Mouse (Mus musculus) testis, adult 2 months (tissue): ENCODE results near the gene Srpk3. TPM values are rescaled to one million over a fixed set of nuclear protein-coding genes. Genes with fewer than 3 reads are reported as not detected.
"Not testable (repeated sequence)": the region's sequence is repeated elsewhere in the genome, so short reads cannot be mapped to it uniquely, and the experiment has no call there.

Experiments
- H3K27ac ChIP-seq: fragments of 200-500 bp; 2 replicates; pipeline ENCODE4 v1.5.1; 2012; ENCODE audit warnings: low read depth, low read length; ENCODE audit not compliant: control insufficient read depth, insufficient read depth
- H3K27me3 ChIP-seq: fragments of 200-500 bp; 2 replicates; pipeline ENCODE4 v1.6.1; 2012; ENCODE audit warnings: mild to moderate bottlenecking, low read length, moderate library complexity; ENCODE audit not compliant: control insufficient read depth, insufficient read depth
- H3K36me3 ChIP-seq: fragments of 200-500 bp; 2 replicates; pipeline ENCODE4 v1.6.1; 2012; ENCODE audit warnings: mild to moderate bottlenecking, low read length; ENCODE audit not compliant: control insufficient read depth, insufficient read depth
- H3K4me1 ChIP-seq: fragments of 200-500 bp; 2 replicates; pipeline ENCODE4 v1.6.1; 2012; ENCODE audit warnings: low read length; ENCODE audit not compliant: control insufficient read depth, insufficient read depth
- H3K4me3 ChIP-seq: fragments of 200-500 bp; 2 replicates; pipeline ENCODE4 v1.5.1; 2012; ENCODE audit warnings: low read depth, mild to moderate bottlenecking, low read length, moderate library complexity, mixed read lengths; ENCODE audit not compliant: control insufficient read depth
- CTCF ChIP-seq: fragments of 200-500 bp; IDR thresholded peaks from 2 replicates; pipeline ENCODE4 v1.5.1; 2012; ENCODE audit warnings: low read depth, mild to moderate bottlenecking, inconsistent platforms, low read length, moderate library complexity; ENCODE audit not compliant: control insufficient read depth, insufficient read depth, insufficient replicate concordance
- POLR2A ChIP-seq: fragments of 200-500 bp; IDR thresholded peaks from 2 replicates; pipeline ENCODE4 v1.6.1; 2012; ENCODE audit warnings: low read depth, mild to moderate bottlenecking, inconsistent platforms, low read length, moderate library complexity; ENCODE audit not compliant: control insufficient read depth
- polyA plus RNA-seq: library from polyadenylated mRNA; depleted of rRNA; stranded (reverse); fragments of >200 nt; gene quantifications from 2 replicates; pipeline ENCODE4 v1.2.3, GENCODE M21; 2012; rRNA removed

The Srpk3 gene
- 0.36 and 0.64 TPM in 2 replicates for polyA plus RNA-seq

DNA sequence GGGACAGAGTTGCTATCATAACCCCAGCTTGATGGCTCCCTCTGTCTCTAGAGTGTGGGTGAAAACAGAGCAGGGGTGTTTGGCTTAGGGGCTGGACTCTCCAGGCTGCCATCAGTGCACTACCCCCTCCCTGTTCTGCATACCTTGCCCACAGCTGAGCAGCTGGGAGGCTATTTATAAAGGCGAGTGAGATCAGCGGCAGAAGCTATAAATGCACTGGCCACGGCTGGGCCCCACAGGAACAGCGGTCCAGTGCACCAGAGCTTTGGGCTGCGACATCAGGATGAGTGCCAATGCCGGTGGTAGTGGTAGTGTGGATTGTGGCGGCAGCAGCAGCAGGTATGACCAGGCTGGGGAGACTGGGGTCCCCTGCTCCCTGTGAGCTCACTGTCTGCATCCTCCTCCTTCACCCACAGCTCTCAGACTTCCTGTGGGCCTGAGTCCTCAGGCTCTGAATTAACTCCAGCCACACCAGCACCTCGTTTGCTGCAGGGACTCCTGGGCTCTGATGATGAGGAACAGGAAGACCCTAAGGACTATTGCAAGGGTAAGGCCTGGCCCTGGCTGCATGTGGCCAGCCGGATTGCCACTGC, at the start of gene Srpk3:
Srpk3 (plus strand) TSS at position 238 of the 593 bp plus-strand sequence.
- no peak for TF ChIP-seq POLR2A
- no peak for TF ChIP-seq CTCF
- no peaks in the 10 kb centered on the region for H3K36me3 ChIP-seq
- H3K4me1 ChIP-seq = no peaks in the 10 kb centered on the region
- H3K4me3 ChIP-seq = no peak within 1 kb of the TSS
- H3K27me3 ChIP-seq = no peaks in the 10 kb centered on the region
- H3K27ac ChIP-seq = no peak within 1 kb of the TSS

DNA sequence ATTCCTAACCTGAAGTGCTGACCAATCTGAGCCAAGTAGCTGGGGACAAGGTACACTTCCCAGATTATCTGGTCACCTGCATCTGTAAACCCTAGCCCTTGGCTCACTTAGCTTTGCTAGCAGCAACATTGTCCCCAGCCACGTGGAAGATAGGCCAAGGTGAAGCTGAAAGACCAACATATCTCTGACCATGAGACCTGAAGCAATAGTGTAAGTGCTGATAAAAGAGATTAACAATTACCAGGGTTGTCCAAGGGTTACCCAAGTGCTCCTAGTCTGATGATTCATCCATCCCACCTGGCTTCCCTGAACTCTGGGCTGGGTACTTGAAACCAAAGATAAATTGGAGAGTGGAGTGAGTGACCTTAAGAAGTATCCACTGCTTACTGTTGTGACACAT, 43.3 kb upstream of the Srpk3 start:
- TF ChIP-seq POLR2A = no peak
- no peak for TF ChIP-seq CTCF

GRCm38 (mm10) chrX:73738155-73738554, 36.0 kb upstream of the Srpk3 start:
- H3K36me3 ChIP-seq = no peaks in the 10 kb centered on the region
- TF ChIP-seq CTCF (no peak), POLR2A (no peak)
- no peak overlapping the region for H3K27ac ChIP-seq
- H3K27me3 ChIP-seq = no peaks in the 10 kb centered on the region
- no peaks in the 10 kb centered on the region for H3K4me1 ChIP-seq
- no peak overlapping the region for H3K4me3 ChIP-seq

More for the DNA sequence above, 43.3 kb upstream of the Srpk3 start:
- H3K4me3 ChIP-seq = no peak overlapping the region
- H3K4me1 ChIP-seq = no peaks in the 10 kb centered on the region
- no peaks in the 10 kb centered on the region for H3K27me3 ChIP-seq
- no peak overlapping the region for H3K27ac ChIP-seq
- H3K36me3 ChIP-seq = no peaks in the 10 kb centered on the region

GRCm38 (mm10) chrX:73739151-73739550, 35.1 kb upstream of the Srpk3 start:
- H3K4me1 ChIP-seq = no peaks in the 10 kb centered on the region
- no peak for TF ChIP-seq POLR2A
- no peak overlapping the region for H3K4me3 ChIP-seq
- no peaks in the 10 kb centered on the region for H3K27me3 ChIP-seq
- H3K27ac ChIP-seq = no peak overlapping the region
- no peaks in the 10 kb centered on the region for H3K36me3 ChIP-seq

DNA sequence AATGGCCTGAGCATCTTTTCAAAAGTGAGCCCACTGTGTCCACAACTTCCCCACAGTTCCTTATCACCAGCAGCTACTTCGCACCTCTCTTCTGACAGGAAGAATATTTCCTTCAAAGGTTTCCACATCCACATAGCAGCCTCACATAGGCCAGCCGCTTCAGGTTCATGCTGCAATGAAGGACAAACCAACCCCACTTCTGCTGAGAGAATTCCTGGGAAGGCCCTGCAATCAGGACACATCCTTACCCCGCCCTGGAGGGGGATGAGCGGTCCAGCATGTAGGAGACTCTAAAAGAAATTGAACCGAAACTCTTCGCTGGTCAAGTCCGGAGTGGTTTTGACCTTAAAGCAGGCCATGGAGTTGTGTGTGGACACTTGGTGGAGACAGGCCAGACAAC, 34.4 kb upstream of the Srpk3 start:
- H3K27ac ChIP-seq, H3K4me3 ChIP-seq, H3K4me1 ChIP-seq, H3K27me3 ChIP-seq, H3K36me3 ChIP-seq: not testable (repeated sequence)

- H3K27ac ChIP-seq = no peak overlapping the region
- H3K4me1 ChIP-seq = no peaks in the 10 kb centered on the region
- no peaks in the 10 kb centered on the region for H3K36me3 ChIP-seq
- no peaks in the 10 kb centered on the region for H3K27me3 ChIP-seq
- H3K4me3 ChIP-seq = no peak overlapping the region
- TF ChIP-seq CTCF = no peak
- TF ChIP-seq POLR2A = no peak
Observed at GRCm38 (mm10) chrX:73744774-73745481, 29.3 kb upstream of the Srpk3 start.

DNA sequence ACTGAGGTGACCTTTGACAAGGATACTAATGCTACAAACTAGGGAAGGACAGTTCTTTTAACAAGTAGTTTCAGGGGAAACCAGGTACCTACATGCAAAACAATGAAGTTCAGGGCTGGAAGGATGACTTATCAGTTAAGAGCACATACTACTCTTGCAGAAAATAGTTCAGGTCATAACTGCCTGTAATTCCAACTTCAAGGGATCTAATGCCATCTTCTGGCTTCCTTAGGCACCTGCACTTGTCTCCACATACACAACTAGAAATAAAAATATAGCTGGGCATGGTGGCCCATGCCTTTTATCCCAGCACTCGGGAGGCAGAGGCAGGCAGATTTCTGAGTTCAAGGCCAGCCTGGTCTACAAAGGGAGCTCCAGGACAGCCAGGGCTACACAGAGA, 25.2 kb upstream of the Srpk3 start:
- TF ChIP-seq POLR2A = no peak
- TF ChIP-seq CTCF = no peak
- no peak overlapping the region for H3K4me3 ChIP-seq
- H3K4me1 ChIP-seq = no peaks in the 10 kb centered on the region
- no peaks in the 10 kb centered on the region for H3K27me3 ChIP-seq
- no peaks in the 10 kb centered on the region for H3K36me3 ChIP-seq
- no peak overlapping the region for H3K27ac ChIP-seq
